Mouse (Mus musculus) liver, embryonic 14.5 days (tissue): ENCODE data around the gene Zfp219. TPM values are rescaled to one million over a fixed set of nuclear protein-coding genes. Genes with fewer than 3 reads are reported as not detected.
"Not testable (repeated sequence)": the region's sequence is repeated elsewhere in the genome, so short reads cannot be mapped to it uniquely, and the experiment has no call there.

Experiments
- ATAC-seq: fragments of 200-750 bp; cut with Nextera tagmentation; 2 replicates; pipeline ENCODE4 v1.8.0; 2017; ENCODE audit warnings: moderate number of reproducible peaks, mild to moderate bottlenecking, moderate library complexity; ENCODE audit not compliant: insufficient read depth
- DNase-seq, 3 experiments: peaks; one replicate each; pipeline ENCODE4 v3.0.0-alpha.2; 2012 to 2013; ENCODE audit warnings: low read depth in 3 of 3, low spot score in 3 of 3
- H3K27ac ChIP-seq: fragments of 300-500 bp; sonication (generic); 2 replicates; pipeline ENCODE4 v1.5.1; 2014; ENCODE audit warnings: moderate library complexity, mild to moderate bottlenecking, control low read depth, inconsistent platforms
- H3K27me3 ChIP-seq: fragments of 300-500 bp; sonication (generic); 2 replicates; pipeline ENCODE4 v1.6.1; 2014; ENCODE audit warnings: mild to moderate bottlenecking, low read length, moderate library complexity; ENCODE audit not compliant: control insufficient read depth, insufficient read depth
- H3K36me3 ChIP-seq: fragments of 300-500 bp; sonication (generic); replicated peaks from 2 replicates; pipeline ENCODE4 v1.6.1; 2014; ENCODE audit warnings: low read depth; ENCODE audit not compliant: control insufficient read depth, insufficient read depth
- H3K4me1 ChIP-seq, 2 experiments: fragments of 200-500 bp in 1 of 2; fragments of 300-500 bp in 1 of 2; sonication (generic) in 1 of 2; replicated peaks; 2 replicates each; pipeline ENCODE4 v1.6.1; 2012 to 2014; ENCODE audit warnings: antibody characterized with exemption in 1 of 2, inconsistent platforms in 1 of 2, low read length in 1 of 2; ENCODE audit not compliant: control insufficient read depth in 2 of 2, insufficient read depth in 2 of 2
- H3K4me2 ChIP-seq: fragments of 300-500 bp; sonication (generic); 2 replicates; pipeline ENCODE4 v1.6.1; 2014; ENCODE audit warnings: low read depth, mild to moderate bottlenecking, control low read depth, moderate library complexity
- H3K4me3 ChIP-seq, 2 experiments: fragments of 200-500 bp in 1 of 2; fragments of 300-500 bp in 1 of 2; sonication (generic) in 1 of 2; 2 replicates each; pipeline ENCODE4 v1.5.1; 2012 to 2014; ENCODE audit warnings: low read depth in 2 of 2, low read length in 2 of 2, mild to moderate bottlenecking in 2 of 2, control low read depth in 1 of 2, inconsistent platforms in 1 of 2, moderate library complexity in 1 of 2; ENCODE audit not compliant: insufficient read depth in 1 of 2
- H3K9ac ChIP-seq: fragments of 300-500 bp; sonication (generic); replicated peaks from 2 replicates; pipeline ENCODE4 v1.6.1; 2014; ENCODE audit warnings: mild to moderate bottlenecking, control low read depth, moderate library complexity
- H3K9me3 ChIP-seq: fragments of 300-500 bp; sonication (generic); 2 replicates; pipeline ENCODE4 v1.6.1; 2016; ENCODE audit warnings: low read length, mixed read lengths; ENCODE audit not compliant: control insufficient read depth
- CTCF ChIP-seq: IDR thresholded peaks from 2 replicates; pipeline ENCODE4 v1.5.1; 2016; ENCODE audit warnings: antibody characterized with exemption, low read depth, control low read depth
- EP300 ChIP-seq: IDR thresholded peaks from 2 replicates; pipeline ENCODE4 v1.6.1; 2016; ENCODE audit warnings: antibody characterized with exemption, low read depth
- WGBS: fragments of 180-500 bp; shearing (Covaris S2); extraction: QIAGEN DNeasy Blood & Tissue Kit; methylation state at CpG from one replicate; pipeline ENCODE4 v1.1.7; 2014; ENCODE audit not compliant: insufficient replicate concordance; 5-methylcytosine and 5-hydroxymethylcytosine counted together
- polyA plus RNA-seq, 2 experiments: library from polyadenylated mRNA; depleted of rRNA in 1 of 2; stranded (reverse) in 1 of 2; unstranded in 1 of 2; fragments of >200 nt; fragmentation: Nextera tagmentation in 1 of 2; extraction: Ambion mirVana in 1 of 2; gene quantifications; 2 replicates each; pipeline versions ENCODE4 v1.2.1 to v1.2.3; 2012 to 2014

Gene Zfp219
- polyA plus RNA-seq (2012; rRNA removed) (9.7 and 10.4 TPM in 2 replicates), polyA plus RNA-seq (2014; fragmentation: Nextera tagmentation; extraction: Ambion mirVana) (7.4 and 9.8 TPM in 2 replicates)

DNA sequence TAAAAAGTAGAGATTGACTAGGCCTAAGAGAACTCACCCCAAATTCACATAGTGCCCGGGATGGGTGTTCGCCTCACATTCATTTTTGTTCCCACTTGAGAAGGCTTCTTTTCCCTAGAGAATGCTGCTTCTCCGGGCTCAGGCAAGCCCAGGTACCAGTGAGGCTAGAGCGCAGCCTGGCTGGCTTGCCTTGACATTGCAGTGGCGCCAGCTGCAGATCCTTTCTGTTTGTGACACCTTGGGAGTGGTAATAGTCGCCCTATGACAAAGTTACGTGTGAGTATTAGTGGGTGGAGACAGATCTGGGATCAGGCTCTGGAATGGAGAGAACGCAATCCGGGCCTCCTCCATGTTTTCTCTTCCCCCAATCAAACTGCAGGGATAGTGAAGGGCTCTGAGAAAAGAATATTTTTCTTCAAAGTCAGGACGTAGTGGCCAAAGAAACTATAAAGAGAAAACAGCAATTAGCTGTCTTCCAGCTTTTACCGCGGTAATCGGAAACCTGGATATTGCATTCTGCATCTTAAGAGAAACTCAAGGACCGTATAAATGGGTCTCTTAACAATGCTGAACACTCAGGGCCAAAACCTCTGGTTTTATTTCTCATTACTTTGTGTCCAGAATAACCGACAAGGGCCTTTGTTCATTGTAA is at the start of gene Zfp219:
Gene Zfp219, minus strand, starts transcription at position 248 of the 652 bp plus-strand sequence.
- DNase-seq (peak; percentile 73 to 86 (median 74)), ATAC-seq (peak; percentile 66)

DNA sequence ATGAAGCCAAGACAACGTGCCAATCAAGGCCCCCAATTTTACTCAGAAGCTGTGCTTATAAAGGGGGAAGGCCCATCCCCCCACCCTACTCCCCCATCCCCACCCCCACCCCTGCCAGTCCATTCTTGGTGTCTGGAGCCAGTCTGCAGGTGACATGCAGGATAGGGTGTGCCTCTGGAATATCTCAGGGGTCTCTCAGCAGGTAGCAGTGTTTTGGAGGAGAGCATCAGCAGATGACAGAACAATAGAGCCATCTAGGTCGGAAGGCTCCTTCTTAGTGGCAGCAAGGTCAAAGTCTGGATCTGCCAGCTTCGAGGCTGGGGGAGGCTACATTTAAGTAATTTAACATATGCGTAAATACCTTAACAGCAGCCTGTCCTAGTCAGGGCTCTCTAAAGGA is 45.6 kb upstream of the Zfp219 start:
- DNase-seq (no peak), ATAC-seq (no peak)
- H3K4me2 ChIP-seq, result no peak overlapping the region
- H3K4me3 ChIP-seq, result no peak overlapping the region
- H3K27ac ChIP-seq, result no peak overlapping the region
- H3K27me3 ChIP-seq, result no peaks in the 10 kb centered on the region
- TF ChIP-seq CTCF, result no peak
- no peak for TF ChIP-seq EP300
- WGBS, result 50% methylated on average over 4 of the region's 4 CpGs
- H3K9me3 ChIP-seq, result no peaks in the 10 kb centered on the region
- no peaks in the 10 kb centered on the region for H3K36me3 ChIP-seq
- no peak overlapping the region for H3K9ac ChIP-seq
- no peaks in the 10 kb centered on the region for H3K4me1 ChIP-seq

More for the DNA sequence above, at the start of gene Zfp219:
- TF ChIP-seq CTCF, result peak; percentile 94
- peak; percentile 15; the same call in 1 of the 2 replicates for TF ChIP-seq EP300
- Histone ChIP-seq H3K4me1 (peaks cover 60 to 66% of the 10 kb centered on the region in 2 experiments), H3K27ac (peak within 1 kb of the TSS; percentile 93), H3K4me3 (peak within 1 kb of the TSS; percentile 85 to 96), H3K9ac (peak within 1 kb of the TSS; percentile 89), H3K4me2 (peak within 1 kb of the TSS; percentile 83), H3K36me3 (no peaks in the 10 kb centered on the region), H3K9me3 (no peaks in the 10 kb centered on the region), H3K27me3 (no peaks in the 10 kb centered on the region)
- 15% methylated on average over 15 of the region's 15 CpGs for WGBS

- Histone ChIP-seq H3K27me3 (no peaks in the 10 kb centered on the region), H3K4me2 (no peak overlapping the region), H3K27ac (no peak overlapping the region), H3K9ac (no peak overlapping the region), H3K4me3 (no peak overlapping the region), H3K4me1 (no peaks in the 10 kb centered on the region), H3K36me3 (no peaks in the 10 kb centered on the region), H3K9me3 (no peaks in the 10 kb centered on the region)
- TF ChIP-seq EP300 (no peak), CTCF (no peak)
- ATAC-seq (no peak), DNase-seq (no peak)
- 64% methylated on average over 8 of the region's 8 CpGs for WGBS
These were observed 41.3 kb upstream of the Zfp219 start for GRCm38 (mm10) chr14:52061798-52062197.

DNA sequence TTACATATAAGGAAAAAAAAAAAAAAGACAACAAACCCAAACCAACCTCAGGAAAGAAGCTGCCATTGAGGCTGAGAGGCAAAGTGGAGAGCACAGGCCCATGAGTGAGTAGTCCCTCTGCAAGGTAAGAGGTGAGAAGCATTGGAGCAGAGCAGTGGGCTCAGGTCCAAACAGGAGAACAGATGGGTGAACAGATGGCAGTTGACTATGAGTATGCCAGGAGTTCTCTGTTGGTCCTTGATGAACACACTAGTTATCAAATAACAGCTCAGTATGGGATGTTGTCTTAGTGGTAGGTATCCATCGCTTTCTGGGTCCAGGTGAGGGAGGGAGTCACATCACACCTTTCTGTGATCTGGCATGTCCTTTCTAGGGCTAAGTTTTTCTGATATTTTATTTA is 40.3 kb upstream of the Zfp219 start:
- TF ChIP-seq EP300, result no peak
- no peak for TF ChIP-seq CTCF
- WGBS, result 72% methylated on average over 1 of the region's 1 CpGs
- no peak overlapping the region for H3K4me2 ChIP-seq
- no peak overlapping the region for H3K27ac ChIP-seq
- no peaks in the 10 kb centered on the region for H3K9me3 ChIP-seq
- no peak for ATAC-seq
- no peak overlapping the region for H3K9ac ChIP-seq
- no peaks in the 10 kb centered on the region for H3K36me3 ChIP-seq
- H3K4me1 ChIP-seq, result no peaks in the 10 kb centered on the region
- no peak overlapping the region for H3K4me3 ChIP-seq
- H3K27me3 ChIP-seq, result no peaks in the 10 kb centered on the region
- DNase-seq, result no peak

GRCm38 (mm10) chr14:52059982-52060381 is 39.4 kb upstream of the Zfp219 start:
- H3K4me2 ChIP-seq, result no peak overlapping the region
- H3K27me3 ChIP-seq, result no peaks in the 10 kb centered on the region
- no peaks in the 10 kb centered on the region for H3K4me1 ChIP-seq
- no peak for DNase-seq
- ATAC-seq, result no peak
- H3K9me3 ChIP-seq, result no peaks in the 10 kb centered on the region
- no peak overlapping the region for H3K4me3 ChIP-seq
- 52% methylated on average over 4 of the region's 4 CpGs for WGBS
- no peaks in the 10 kb centered on the region for H3K36me3 ChIP-seq
- H3K27ac ChIP-seq, result no peak overlapping the region
- no peak overlapping the region for H3K9ac ChIP-seq
- TF ChIP-seq EP300 (no peak), CTCF (no peak)

GRCm38 (mm10) chr14:52052720-52053119 is 32.2 kb upstream of the Zfp219 start:
- not testable (repeated sequence) for H3K27ac ChIP-seq, H3K4me3 ChIP-seq, H3K4me2 ChIP-seq, H3K9ac ChIP-seq, H3K9me3 ChIP-seq, H3K36me3 ChIP-seq, H3K27me3 ChIP-seq, DNase-seq, H3K4me1 ChIP-seq, ATAC-seq
- 70% methylated on average over 3 of the region's 3 CpGs for WGBS
